Mouse (Mus musculus) left cerebral cortex, adult 11 months (tissue): ENCODE data around the gene Krt6b.
"Not testable (repeated sequence)": the region's sequence is repeated elsewhere in the genome, so short reads cannot be mapped to it uniquely, and the experiment has no call there.

Experiments
- DNase-seq: peaks from one replicate; pipeline ENCODE4 v3.0.0; 2022; ENCODE audit warnings: low spot score

Krt6b gene

DNA sequence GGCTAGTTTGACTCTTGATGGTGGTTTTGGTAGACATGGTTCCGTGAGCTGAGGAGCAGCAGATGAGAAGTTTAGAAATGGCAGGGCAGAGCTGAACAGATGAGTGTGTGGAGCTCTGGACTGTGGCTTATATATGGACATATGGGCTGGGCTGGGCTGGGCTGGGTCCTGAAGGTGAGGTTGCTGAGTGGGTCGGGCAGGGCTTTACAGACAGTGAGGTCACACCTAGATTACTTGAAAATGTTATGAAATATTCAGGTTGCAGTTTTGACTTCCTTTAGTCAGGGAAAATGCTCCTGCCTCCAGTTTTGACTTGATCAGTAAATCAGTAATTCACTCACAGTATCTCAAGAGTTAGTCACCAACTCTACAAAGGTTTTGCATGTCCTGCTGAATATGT is at the start of gene Krt6b:
TSS of gene Krt6b (minus strand) at position 101 of the 400 bp plus-strand sequence.
- DNase-seq, result no peak

DNA sequence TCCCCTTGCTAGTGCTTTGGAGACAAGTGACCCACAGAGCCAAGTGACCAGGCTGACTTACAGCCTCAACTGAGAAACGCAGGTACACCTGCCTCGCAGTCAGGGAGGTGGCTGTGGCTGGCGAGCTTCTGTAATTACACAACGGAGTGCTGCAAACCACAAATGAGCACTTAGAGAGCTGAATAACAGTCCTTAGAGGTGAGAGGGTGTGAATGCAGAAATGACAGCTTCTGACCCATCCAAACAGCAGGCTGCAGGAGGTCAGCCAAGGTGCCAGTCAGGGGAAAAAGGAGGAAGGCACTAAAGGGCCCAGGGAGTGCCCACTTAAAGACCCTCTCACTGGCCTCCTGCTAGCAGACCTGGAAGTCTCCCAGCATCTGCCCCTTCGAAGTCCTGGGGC is 44.6 kb upstream of the Krt6b start:
- DNase-seq, result no peak

- DNase-seq, result no peak
Observed at GRCm38 (mm10) chr15:101715831-101716230, 35.7 kb upstream of the Krt6b start.

DNA sequence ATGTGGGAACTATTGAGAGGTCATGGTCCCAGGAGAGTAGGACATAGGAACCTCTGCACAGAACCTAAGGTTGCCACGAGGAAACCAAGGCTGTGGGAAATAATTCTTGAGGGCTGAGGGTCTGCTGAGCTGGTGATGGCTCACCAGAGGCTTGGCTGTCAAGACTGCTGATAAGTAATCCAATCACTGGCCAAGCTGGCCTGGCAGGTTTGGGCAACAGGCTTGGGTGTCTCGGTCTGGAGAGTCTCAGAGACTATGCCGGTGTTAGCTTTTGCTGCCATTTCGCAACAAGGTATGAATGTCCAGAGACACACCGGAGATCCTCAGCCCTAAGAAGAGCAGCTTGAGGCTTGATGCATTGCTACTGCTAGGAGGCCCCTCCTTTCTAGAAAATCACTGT is 34.3 kb upstream of the Krt6b start:
- DNase-seq, result no peak

DNA sequence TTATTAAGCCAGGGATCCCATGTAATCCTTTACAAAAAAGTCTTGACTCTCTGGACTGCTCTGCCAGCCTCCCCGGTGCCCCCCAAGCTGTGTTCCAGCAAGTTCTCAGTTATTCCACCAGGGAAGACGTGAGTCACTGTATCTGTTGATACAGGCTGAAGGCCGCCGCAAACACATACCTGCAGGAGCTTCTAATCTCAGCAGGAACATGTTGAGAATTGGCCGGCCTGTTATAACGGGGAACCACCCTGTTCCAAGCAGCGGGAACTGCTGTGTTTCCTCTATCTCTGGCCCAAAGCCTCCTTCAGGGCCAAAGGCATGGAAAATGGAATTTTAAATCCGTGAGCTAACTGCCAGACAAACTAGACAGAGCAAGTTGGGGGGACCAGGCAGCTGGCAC is 33.6 kb upstream of the Krt6b start:
- DNase-seq, result no peak

DNA sequence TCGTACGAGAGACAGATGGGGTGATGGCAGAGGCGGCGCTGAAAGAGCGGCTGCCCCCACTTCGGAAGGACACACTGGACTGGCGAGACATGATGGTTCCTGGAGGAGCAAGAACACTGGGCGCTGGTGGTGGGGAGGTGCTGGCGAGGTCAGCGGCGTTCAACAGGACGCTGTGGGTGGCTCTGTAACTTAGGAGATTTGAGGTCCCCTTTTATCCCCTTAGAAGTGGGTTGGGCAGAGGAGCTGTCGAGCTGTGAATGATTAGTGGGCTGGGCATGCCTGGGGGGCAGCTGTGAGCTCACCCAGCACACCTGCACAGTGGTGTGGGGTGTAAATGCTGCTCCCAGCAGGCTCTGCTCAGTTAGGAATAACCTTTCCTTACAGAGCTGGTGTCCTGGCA is 32.6 kb upstream of the Krt6b start, which contains the start of gene Krt5:
TSS of gene Krt5 (minus strand) at position 179 of the 400 bp plus-strand sequence.
- no peak for DNase-seq

- DNase-seq, result no peak
Observed at GRCm38 (mm10) chr15:101708683-101709082, 28.6 kb upstream of the Krt6b start.

- no peak for DNase-seq
Observed at GRCm38 (mm10) chr15:101707454-101707853, 27.4 kb upstream of the Krt6b start.

DNA sequence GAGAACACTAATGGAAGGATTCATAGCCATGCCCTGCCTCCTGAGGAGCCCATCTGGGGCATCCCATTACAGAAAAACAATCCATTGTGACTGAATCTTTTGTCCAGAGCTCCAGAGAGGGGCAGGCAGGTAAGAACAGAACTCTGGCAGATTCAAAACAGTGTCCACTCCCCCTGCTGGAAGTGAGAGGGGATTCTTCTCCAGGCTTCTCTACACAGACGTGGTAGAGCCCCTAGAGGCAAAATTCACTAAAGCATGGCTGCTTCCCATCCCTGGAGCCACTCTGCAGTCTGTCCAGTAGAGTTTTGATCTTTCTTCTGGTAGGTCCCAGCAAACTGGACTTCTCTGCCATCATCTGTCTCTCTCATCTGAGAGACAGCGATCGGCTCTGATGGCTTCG is 24.0 kb upstream of the Krt6b start:
- no peak for DNase-seq

GRCm38 (mm10) chr15:101702380-101702779 is 22.3 kb upstream of the Krt6b start:
- DNase-seq, result no peak

- no peak for DNase-seq
Observed at GRCm38 (mm10) chr15:101699866-101700265, 19.8 kb upstream of the Krt6b start.

- no peak for DNase-seq
Observed at GRCm38 (mm10) chr15:101699192-101699591, 19.1 kb upstream of the Krt6b start.

DNA sequence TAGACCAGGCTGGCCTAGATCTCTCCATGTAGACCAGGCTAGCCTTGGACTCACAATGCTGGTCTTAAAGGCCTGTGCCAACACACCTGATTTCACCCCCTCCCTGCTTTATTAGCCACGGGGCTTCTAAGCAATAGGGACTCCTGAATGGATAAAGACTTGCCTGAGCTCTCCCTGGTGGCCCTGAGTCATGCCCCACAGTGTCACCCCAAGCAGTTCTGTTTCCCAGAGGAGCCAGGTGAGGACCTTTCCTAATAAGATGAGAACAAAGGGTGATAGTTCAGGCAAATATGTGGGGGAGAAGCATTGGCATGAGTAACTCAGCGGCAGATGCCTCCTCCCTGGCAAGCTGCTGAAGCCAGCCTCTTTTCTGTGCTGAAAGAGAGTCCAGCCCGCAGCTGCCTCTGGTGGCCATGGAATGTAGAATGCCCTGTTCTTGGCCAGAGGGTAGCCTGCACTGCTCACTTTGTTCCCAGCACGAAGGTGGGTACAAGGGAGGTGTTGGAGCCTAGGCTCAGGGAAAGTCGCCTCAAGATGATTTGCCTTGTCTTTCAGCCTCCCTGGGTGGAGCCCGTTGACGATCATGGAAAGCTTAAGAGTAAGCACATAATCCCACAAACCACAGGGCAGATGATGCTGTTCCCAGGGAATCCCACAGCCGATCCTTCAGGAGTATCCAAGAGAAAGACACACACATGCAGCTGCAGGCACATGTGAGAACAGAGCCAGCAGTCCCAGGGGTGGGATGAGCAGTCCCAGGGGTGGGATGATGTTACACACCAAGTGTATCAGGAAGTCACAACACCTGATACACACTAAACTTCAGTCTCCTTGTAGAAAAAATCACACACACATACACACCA is 17.5 kb upstream of the Krt6b start:
- no peak for DNase-seq

- no peak for DNase-seq
Observed at GRCm38 (mm10) chr15:101694207-101694606, 14.1 kb upstream of the Krt6b start, which contains the start of gene Krt6a. Gene Krt6a (minus strand): TSS chr15:101694307.

DNA sequence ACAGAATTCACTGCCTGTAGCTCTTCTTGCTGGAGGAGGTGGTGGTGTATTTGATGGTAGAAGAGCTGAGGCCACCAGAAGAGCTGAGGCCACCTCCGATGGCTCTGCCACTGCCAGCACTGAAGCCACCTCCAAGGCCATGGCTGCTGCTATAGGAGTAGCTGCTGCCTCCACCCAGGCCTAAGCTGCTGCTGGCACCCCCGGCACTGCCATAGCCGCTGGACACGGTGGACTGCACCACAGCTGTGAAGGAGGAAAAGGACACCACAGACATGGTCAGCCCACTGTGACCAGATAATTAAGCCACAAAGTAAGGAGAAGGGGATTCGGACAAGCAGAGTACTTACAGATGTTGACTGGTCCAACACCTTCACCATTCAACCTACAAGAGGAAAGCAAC is 10.4 kb upstream of the Krt6b start:
- not testable (repeated sequence) for DNase-seq

GRCm38 (mm10) chr15:101688161-101688560 is 8.1 kb upstream of the Krt6b start:
- no peak for DNase-seq

DNA sequence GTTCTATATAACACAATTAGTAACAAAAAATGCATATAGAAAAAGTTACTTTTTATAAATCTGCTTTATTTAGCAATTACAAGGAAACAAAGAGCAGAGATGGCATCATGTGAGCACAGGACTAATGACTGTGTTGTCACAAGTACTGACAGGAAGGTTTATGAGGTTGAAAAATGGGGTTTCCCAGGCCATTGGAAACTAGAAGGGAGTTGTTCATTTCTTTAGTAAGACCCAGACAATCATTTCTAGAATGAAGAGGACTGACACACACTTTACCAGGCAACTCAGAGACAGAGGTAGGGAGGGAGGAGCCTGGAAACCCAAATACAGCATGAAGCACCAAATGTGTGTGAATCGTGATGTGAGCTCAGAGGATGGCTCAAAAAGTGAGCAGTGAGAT is 4.1 kb downstream of the Krt6b start:
- no peak for DNase-seq

- DNase-seq, result no peak
Observed at GRCm38 (mm10) chr15:101652736-101653265, 27.3 kb downstream of the Krt6b start.

DNA sequence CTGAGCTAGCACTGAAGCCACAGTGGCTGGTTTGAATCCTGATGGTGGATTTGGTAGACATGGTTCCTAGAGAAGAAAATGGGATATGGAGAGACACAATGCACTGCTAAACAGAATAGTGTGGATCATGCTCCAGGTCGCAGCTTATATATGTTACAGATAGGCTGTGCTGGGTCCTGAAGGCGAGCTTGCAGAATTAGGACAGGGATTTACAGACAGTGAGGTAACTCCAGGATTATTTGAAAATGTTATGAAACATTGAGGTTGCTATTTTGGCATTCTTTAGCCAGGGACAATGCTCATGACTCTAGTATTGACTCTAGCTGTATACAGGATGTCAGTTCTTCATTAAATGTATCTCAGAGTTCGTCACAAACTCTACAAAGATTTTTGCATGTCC is 32.8 kb downstream of the Krt6b start, which contains the start of gene Gm5478:
TSS of gene Gm5478 (minus strand) at position 101 of the 400 bp plus-strand sequence.
- no peak for DNase-seq

DNA sequence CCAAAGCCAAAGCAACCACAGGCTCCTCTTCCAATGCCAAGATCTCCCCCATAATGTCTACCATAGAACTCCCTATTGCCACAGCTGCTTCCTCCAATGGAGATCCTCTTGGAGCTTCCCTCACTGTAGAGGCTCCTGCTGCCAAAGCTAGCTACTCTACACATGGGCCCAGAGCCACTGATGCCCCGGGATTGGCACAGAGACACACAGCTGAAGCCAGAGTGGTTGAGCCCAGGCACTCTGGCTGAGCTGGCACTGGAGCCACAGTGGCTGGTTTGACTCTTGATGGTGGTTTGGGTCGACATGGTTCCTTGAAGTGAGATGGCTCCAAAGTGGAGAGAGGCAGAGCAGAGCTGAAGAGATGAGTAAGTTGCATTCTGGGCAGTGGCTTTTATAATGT is 52.2 kb downstream of the Krt6b start, which contains the start of gene Gm5414:
TSS of gene Gm5414 (minus strand) at position 305 of the 400 bp plus-strand sequence.
- DNase-seq, result no peak
